Mouse (Mus musculus) 416B (cell line): ENCODE results near the gene Speer1.
"Not testable (repeated sequence)": the region's sequence is repeated elsewhere in the genome, so short reads cannot be mapped to it uniquely, and the experiment has no call there.

Experiments used
- DNase-seq: peaks from one replicate; pipeline ENCODE4 v3.0.0; 2011; ENCODE audit warnings: low read depth

Gene Speer1

DNA sequence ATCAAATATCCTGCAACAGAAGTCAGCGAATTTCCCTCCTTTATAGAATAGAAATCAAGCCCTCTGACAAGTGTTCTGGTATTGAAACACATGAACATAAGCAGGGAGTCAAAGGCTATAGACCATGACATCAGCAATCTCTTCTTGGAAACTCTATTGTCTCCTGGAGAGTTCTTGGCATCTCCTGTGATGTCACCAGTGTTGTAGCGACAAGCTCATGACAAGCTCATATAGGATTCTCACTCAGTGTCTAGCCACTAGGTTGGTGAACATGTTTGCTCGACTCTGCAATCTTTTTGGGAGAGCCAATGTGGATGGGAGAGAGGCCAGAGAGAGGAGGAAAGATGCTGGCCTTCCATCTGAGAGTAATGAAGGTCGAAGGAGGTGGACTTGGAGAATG lies at the start of gene Speer1:
Gene Speer1, plus strand, starts transcription at position 301 of the 400 bp plus-strand sequence.
- DNase-seq: not testable (repeated sequence)
